Mouse (Mus musculus): ENCODE results near the gene Gemin5.
"Not testable (repeated sequence)": the region's sequence is repeated elsewhere in the genome, so short reads cannot be mapped to it uniquely, and the experiment has no call there.

The Gemin5 gene

GRCm38 (mm10) chr11:58116560-58116959, 51.8 kb downstream of the Gemin5 start:
- no peak for DNase-seq (ENCODE audit: low spot score in 2 of 2)

GRCm38 (mm10) chr11:58107664-58108337, 60.5 kb downstream of the Gemin5 start:
- DNase-seq (ENCODE audit: low spot score in 2 of 2), result no peak

GRCm38 (mm10) chr11:58107009-58107408, 61.3 kb downstream of the Gemin5 start:
- DNase-seq (ENCODE audit: low spot score in 2 of 2), result no peak

GRCm38 (mm10) chr11:58104351-58104791, 64.0 kb downstream of the Gemin5 start:
- no peak for DNase-seq (ENCODE audit: low spot score in 2 of 2)

- DNase-seq (ENCODE audit: low spot score in 2 of 2), result peak; percentile 99
Observed at GRCm38 (mm10) chr11:58103697-58104306, 64.5 kb downstream of the Gemin5 start, which contains the start of gene Cnot8. Gene Cnot8 (plus strand): TSS chr11:58104153.

- peak in 1 of 2 experiments; percentile 28 for DNase-seq (ENCODE audit: low spot score in 2 of 2)
Observed at GRCm38 (mm10) chr11:58103344-58103653, 65.0 kb downstream of the Gemin5 start.

GRCm38 (mm10) chr11:58102581-58103343, 65.6 kb downstream of the Gemin5 start:
- no peak for DNase-seq (ENCODE audit: low spot score in 2 of 2)

GRCm38 (mm10) chr11:58102146-58102545, 66.2 kb downstream of the Gemin5 start:
- no peak for DNase-seq (ENCODE audit: low spot score in 2 of 2)

GRCm38 (mm10) chr11:58101194-58101720, 67.1 kb downstream of the Gemin5 start:
- DNase-seq (ENCODE audit: low spot score in 2 of 2), result no peak

- DNase-seq (ENCODE audit: low spot score in 2 of 2), result no peak
Observed at GRCm38 (mm10) chr11:58100006-58100405, 68.3 kb downstream of the Gemin5 start.

GRCm38 (mm10) chr11:58098366-58098720, 70.0 kb downstream of the Gemin5 start:
- not testable (repeated sequence) for DNase-seq (ENCODE audit: low spot score in 2 of 2)

- DNase-seq (ENCODE audit: low spot score in 2 of 2), result no peak
Observed at GRCm38 (mm10) chr11:58097621-58098365, 70.5 kb downstream of the Gemin5 start.

GRCm38 (mm10) chr11:58096821-58097620, 71.3 kb downstream of the Gemin5 start:
- DNase-seq (ENCODE audit: low spot score in 2 of 2), result no peak

- no peak for DNase-seq (ENCODE audit: low spot score in 2 of 2)
Observed at GRCm38 (mm10) chr11:58096160-58096559, 72.2 kb downstream of the Gemin5 start.

- DNase-seq (ENCODE audit: low spot score in 2 of 2), result no peak
Observed at GRCm38 (mm10) chr11:58095561-58095960, 72.8 kb downstream of the Gemin5 start.

GRCm38 (mm10) chr11:58094766-58095165, 73.6 kb downstream of the Gemin5 start:
- DNase-seq (ENCODE audit: low spot score in 2 of 2), result no peak

GRCm38 (mm10) chr11:58093021-58093528, 75.3 kb downstream of the Gemin5 start, which contains the start of gene Gm12248:
Gene Gm12248 (minus strand): TSS chr11:58093134.
- peak; percentile 51 to 67 for DNase-seq (ENCODE audit: low spot score in 2 of 2)

GRCm38 (mm10) chr11:58092541-58092940, 75.8 kb downstream of the Gemin5 start:
- DNase-seq (ENCODE audit: low spot score in 2 of 2), result no peak

GRCm38 (mm10) chr11:58081716-58082115, 86.6 kb downstream of the Gemin5 start:
- DNase-seq (ENCODE audit: low spot score in 2 of 2), result no peak

GRCm38 (mm10) chr11:58077270-58077669, 91.1 kb downstream of the Gemin5 start:
- no peak for DNase-seq (ENCODE audit: low spot score in 2 of 2)

- DNase-seq (ENCODE audit: low spot score in 2 of 2), result no peak
Observed at GRCm38 (mm10) chr11:58072978-58073377, 95.4 kb downstream of the Gemin5 start.

All from urinary bladder, postnatal 4 days (tissue).